Mouse (Mus musculus) right cerebral cortex, postnatal 25 days (tissue): Measurements from ENCODE around the gene E330021D16Rik.
"Not testable (repeated sequence)": the region's sequence is repeated elsewhere in the genome, so short reads cannot be mapped to it uniquely, and the experiment has no call there.

ENCODE experiments used
- DNase-seq: peaks from one replicate; pipeline ENCODE4 v3.0.0; 2022

Gene E330021D16Rik

GRCm38 (mm10) chr6:136415133-136415775 is at the start of gene E330021D16Rik:
Gene E330021D16Rik (minus strand): TSS chr6:136415569.
- DNase-seq = no peak

- no peak for DNase-seq
Observed at GRCm38 (mm10) chr6:136465021-136465420, 49.7 kb upstream of the E330021D16Rik start.

GRCm38 (mm10) chr6:136464121-136464621 is 48.8 kb upstream of the E330021D16Rik start:
- DNase-seq = no peak

GRCm38 (mm10) chr6:136463491-136463890 is 48.1 kb upstream of the E330021D16Rik start:
- DNase-seq = no peak

GRCm38 (mm10) chr6:136459156-136459555 is 43.8 kb upstream of the E330021D16Rik start:
- DNase-seq = no peak

- no peak for DNase-seq
Observed at GRCm38 (mm10) chr6:136456302-136456701, 40.9 kb upstream of the E330021D16Rik start.

GRCm38 (mm10) chr6:136455696-136456095 is 40.3 kb upstream of the E330021D16Rik start:
- DNase-seq = no peak

GRCm38 (mm10) chr6:136452623-136453022 is 37.3 kb upstream of the E330021D16Rik start:
- no peak for DNase-seq

- DNase-seq = no peak
Observed at GRCm38 (mm10) chr6:136450863-136451262, 35.5 kb upstream of the E330021D16Rik start.

GRCm38 (mm10) chr6:136449930-136450329 is 34.6 kb upstream of the E330021D16Rik start:
- DNase-seq = no peak

- no peak for DNase-seq
Observed at GRCm38 (mm10) chr6:136449270-136449692, 33.9 kb upstream of the E330021D16Rik start.

GRCm38 (mm10) chr6:136439205-136439604 is 23.8 kb upstream of the E330021D16Rik start:
- not testable (repeated sequence) for DNase-seq

GRCm38 (mm10) chr6:136436151-136436550 is 20.8 kb upstream of the E330021D16Rik start:
- not testable (repeated sequence) for DNase-seq

GRCm38 (mm10) chr6:136433573-136433972 is 18.2 kb upstream of the E330021D16Rik start:
- no peak for DNase-seq

GRCm38 (mm10) chr6:136431896-136432248 is 16.5 kb upstream of the E330021D16Rik start:
- DNase-seq = no peak

- DNase-seq = no peak
Observed at GRCm38 (mm10) chr6:136431169-136431895, 16.0 kb upstream of the E330021D16Rik start.

GRCm38 (mm10) chr6:136429441-136429840 is 14.1 kb upstream of the E330021D16Rik start:
- DNase-seq = no peak

GRCm38 (mm10) chr6:136428412-136428811 is 13.0 kb upstream of the E330021D16Rik start:
- DNase-seq = no peak

GRCm38 (mm10) chr6:136427240-136427639 is 11.9 kb upstream of the E330021D16Rik start:
- no peak for DNase-seq

- DNase-seq = no peak
Observed at GRCm38 (mm10) chr6:136425956-136426355, 10.6 kb upstream of the E330021D16Rik start.

GRCm38 (mm10) chr6:136424166-136424565 is 8.8 kb upstream of the E330021D16Rik start:
- no peak for DNase-seq

GRCm38 (mm10) chr6:136423201-136423600 is 7.8 kb upstream of the E330021D16Rik start:
- DNase-seq = no peak

- DNase-seq = peak; percentile 34
Observed at GRCm38 (mm10) chr6:136422084-136422853, 6.9 kb upstream of the E330021D16Rik start.
